Mouse (Mus musculus): ENCODE results near the gene Ntm. TPM values are rescaled to one million over a fixed set of nuclear protein-coding genes. Genes with fewer than 3 reads are reported as not detected.

Gene Ntm
- polyA plus RNA-seq, 1 experiment from 2014 or later = 48.5 TPM

DNA sequence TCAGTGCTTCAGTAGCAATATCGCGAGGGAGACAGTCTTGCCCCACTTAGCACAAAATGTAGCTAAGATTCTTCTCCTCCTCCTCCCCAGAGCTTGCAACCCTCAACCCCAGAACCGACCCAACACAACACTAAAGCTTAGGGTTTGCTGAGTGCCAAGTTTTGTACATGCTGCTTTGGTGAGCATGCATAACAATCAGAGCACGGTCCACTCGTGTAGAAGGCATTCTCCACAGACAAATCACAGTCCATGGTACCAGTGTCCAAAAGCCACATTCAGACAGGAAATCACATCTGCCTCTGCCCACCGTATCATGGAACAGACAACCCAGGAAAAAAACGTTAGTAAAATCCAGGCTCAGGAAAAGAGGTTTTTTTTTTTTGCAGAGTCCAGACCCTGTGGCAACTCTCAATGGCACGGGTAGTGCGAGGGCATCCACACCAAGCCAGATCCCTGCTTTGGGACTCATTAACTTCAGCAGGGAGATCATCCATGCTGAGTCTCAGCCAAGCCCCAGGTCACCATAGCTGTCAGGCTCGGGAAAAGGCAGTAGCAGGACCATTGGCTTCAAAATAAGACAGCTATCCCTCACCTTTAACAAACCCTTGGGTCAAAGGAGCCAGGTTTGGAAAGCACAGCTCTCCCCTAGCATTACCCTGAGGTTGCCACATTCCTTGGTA is 552.1 kb downstream of the Ntm start:
- Histone ChIP-seq H3K27me3 (ENCODE audit: control insufficient read depth, insufficient read depth, low read length) (peaks cover 15% of the 10 kb centered on the region), H3K36me3 (ENCODE audit: control insufficient read depth, insufficient read depth, low read length) (no peaks in the 10 kb centered on the region), H3K4me1 (ENCODE audit: control insufficient read depth, insufficient read depth, low read length) (0 out of 2 replicates have a peak, but pooled peaks cover 7% of the 10 kb centered on the region), H3K9ac (ENCODE audit: low read depth, low read length) (0 out of 2 replicates have a peak overlapping the region, but pooled peaks have one; percentile 66), H3K4me2 (replicated peaks; ENCODE audit: low read depth, low read length) (peak overlapping the region; percentile 89), H3K27ac (ENCODE audit: low read depth, low read length) (no peak overlapping the region), H3K9me3 (ENCODE audit: control insufficient read depth, low read length) (no peaks in the 10 kb centered on the region), H3K4me3 (ENCODE audit: low read length) (peak overlapping the region; percentile 55)
- WGBS = 44% methylated on average over 10 of the region's 10 CpGs
- ATAC-seq (ENCODE audit: low FRiP score, low TSS enrichment) = no peak; the same call in 1 of the 2 replicates

GRCm38 (mm10) chr9:29410284-29410683 is 552.7 kb downstream of the Ntm start:
- Histone ChIP-seq H3K27me3 (ENCODE audit: control insufficient read depth, insufficient read depth, low read length) (peaks cover 15% of the 10 kb centered on the region), H3K27ac (ENCODE audit: low read depth, low read length) (no peak overlapping the region), H3K9me3 (ENCODE audit: control insufficient read depth, low read length) (no peaks in the 10 kb centered on the region), H3K4me3 (ENCODE audit: low read length) (0 out of 2 replicates have a peak overlapping the region, but pooled peaks have one; percentile 55), H3K4me2 (replicated peaks; ENCODE audit: low read depth, low read length) (peak overlapping the region; percentile 89), H3K36me3 (ENCODE audit: control insufficient read depth, insufficient read depth, low read length) (no peaks in the 10 kb centered on the region), H3K4me1 (ENCODE audit: control insufficient read depth, insufficient read depth, low read length) (0 out of 2 replicates have a peak, but pooled peaks cover 7% of the 10 kb centered on the region), H3K9ac (ENCODE audit: low read depth, low read length) (no peak overlapping the region)
- WGBS = 78% methylated on average over 6 of the region's 6 CpGs
- ATAC-seq (ENCODE audit: low FRiP score, low TSS enrichment) = no peak

DNA sequence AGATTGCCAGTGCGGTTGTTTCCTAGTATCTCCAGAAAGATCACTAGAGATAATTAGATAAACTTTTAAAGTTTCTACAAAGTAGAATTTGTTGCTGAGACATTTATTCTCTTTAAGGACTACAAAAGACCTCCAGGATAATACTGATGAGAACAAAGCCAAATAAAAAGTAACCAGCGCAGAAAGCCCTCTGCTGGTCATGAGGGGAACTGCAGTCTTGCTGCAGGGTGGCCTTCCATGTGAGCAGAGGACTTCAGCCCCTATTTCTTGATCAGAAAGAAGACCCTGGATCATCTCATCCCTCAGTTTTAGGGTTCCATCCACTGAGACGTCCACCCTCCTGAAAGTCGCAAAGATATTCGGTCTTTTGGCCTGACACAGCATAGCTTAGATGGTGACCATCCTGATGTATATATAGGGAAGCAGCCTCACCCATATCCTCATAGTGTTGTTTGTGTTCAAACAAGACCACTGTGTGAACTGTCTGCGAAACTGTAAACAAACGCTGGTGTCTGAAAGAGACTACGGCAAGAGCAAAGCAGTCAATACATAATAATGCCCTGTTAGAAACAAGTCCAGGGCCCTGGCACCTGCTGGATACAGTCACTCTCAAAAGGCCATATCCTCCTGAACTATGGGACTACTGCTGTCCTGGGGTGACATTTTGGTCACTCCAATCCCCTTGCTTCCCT is 553.6 kb downstream of the Ntm start:
- no peaks in the 10 kb centered on the region for H3K36me3 ChIP-seq (ENCODE audit: control insufficient read depth, insufficient read depth, low read length)
- no peak overlapping the region for H3K9ac ChIP-seq (ENCODE audit: low read depth, low read length)
- H3K27me3 ChIP-seq (ENCODE audit: control insufficient read depth, insufficient read depth, low read length) = peaks cover 15% of the 10 kb centered on the region
- H3K27ac ChIP-seq (ENCODE audit: low read depth, low read length) = no peak overlapping the region
- no peak overlapping the region for H3K4me2 ChIP-seq (replicated peaks; ENCODE audit: low read depth, low read length)
- 0 out of 2 replicates have a peak, but pooled peaks cover 7% of the 10 kb centered on the region for H3K4me1 ChIP-seq (ENCODE audit: control insufficient read depth, insufficient read depth, low read length)
- H3K4me3 ChIP-seq (ENCODE audit: low read length) = no peak overlapping the region
- no peak for ATAC-seq (ENCODE audit: low FRiP score, low TSS enrichment)
- 55% methylated on average over 8 of the region's 8 CpGs for WGBS
- no peaks in the 10 kb centered on the region for H3K9me3 ChIP-seq (ENCODE audit: control insufficient read depth, low read length)

GRCm38 (mm10) chr9:29407954-29408353 is 555.0 kb downstream of the Ntm start:
- Histone ChIP-seq H3K36me3 (ENCODE audit: control insufficient read depth, insufficient read depth, low read length) (no peaks in the 10 kb centered on the region), H3K4me1 (ENCODE audit: control insufficient read depth, insufficient read depth, low read length) (0 out of 2 replicates have a peak, but pooled peaks cover 3% of the 10 kb centered on the region), H3K9me3 (ENCODE audit: control insufficient read depth, low read length) (no peaks in the 10 kb centered on the region), H3K4me2 (replicated peaks; ENCODE audit: low read depth, low read length) (no peak overlapping the region), H3K27ac (ENCODE audit: low read depth, low read length) (no peak overlapping the region), H3K27me3 (ENCODE audit: control insufficient read depth, insufficient read depth, low read length) (peaks cover 7% of the 10 kb centered on the region; the same call in 1 of the 2 replicates), H3K9ac (ENCODE audit: low read depth, low read length) (no peak overlapping the region), H3K4me3 (ENCODE audit: low read length) (no peak overlapping the region)
- ATAC-seq (ENCODE audit: low FRiP score, low TSS enrichment) = no peak

DNA sequence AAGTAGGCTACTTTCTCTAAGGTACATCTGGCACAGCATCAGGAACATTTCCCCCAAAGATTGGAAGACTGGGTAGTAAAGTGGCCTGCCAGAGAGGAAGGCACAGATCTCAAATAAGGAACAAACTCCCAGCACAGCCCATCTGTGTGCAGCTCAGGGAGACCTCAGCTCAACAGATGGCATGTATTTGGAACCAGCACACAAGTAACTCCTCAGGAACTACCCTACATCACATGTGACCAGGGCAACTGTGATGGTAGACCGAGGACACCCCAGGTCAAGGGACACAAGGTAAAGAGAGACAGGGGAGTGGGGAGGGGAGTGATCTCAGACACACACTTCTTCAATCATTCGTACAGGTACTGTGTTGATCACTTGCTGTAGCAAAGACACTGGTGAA is 556.0 kb downstream of the Ntm start:
- ATAC-seq (ENCODE audit: low FRiP score, low TSS enrichment) = no peak
- no peak overlapping the region for H3K4me3 ChIP-seq (ENCODE audit: low read length)
- no peaks in the 10 kb centered on the region for H3K9me3 ChIP-seq (ENCODE audit: control insufficient read depth, low read length)
- WGBS = 91% methylated on average over 2 of the region's 2 CpGs
- H3K4me2 ChIP-seq (replicated peaks; ENCODE audit: low read depth, low read length) = no peak overlapping the region
- H3K27me3 ChIP-seq (ENCODE audit: control insufficient read depth, insufficient read depth, low read length) = 0 out of 2 replicates have a peak, but pooled peaks cover 7% of the 10 kb centered on the region
- H3K36me3 ChIP-seq (ENCODE audit: control insufficient read depth, insufficient read depth, low read length) = no peaks in the 10 kb centered on the region
- no peak overlapping the region for H3K9ac ChIP-seq (ENCODE audit: low read depth, low read length)
- H3K27ac ChIP-seq (ENCODE audit: low read depth, low read length) = no peak overlapping the region
- 0 out of 2 replicates have a peak, but pooled peaks cover 3% of the 10 kb centered on the region for H3K4me1 ChIP-seq (ENCODE audit: control insufficient read depth, insufficient read depth, low read length)

GRCm38 (mm10) chr9:29406046-29406445 is 556.9 kb downstream of the Ntm start:
- no peaks in the 10 kb centered on the region for H3K36me3 ChIP-seq (ENCODE audit: control insufficient read depth, insufficient read depth, low read length)
- H3K9me3 ChIP-seq (ENCODE audit: control insufficient read depth, low read length) = no peaks in the 10 kb centered on the region
- 0 out of 2 replicates have a peak, but pooled peaks cover 3% of the 10 kb centered on the region for H3K4me1 ChIP-seq (ENCODE audit: control insufficient read depth, insufficient read depth, low read length)
- H3K9ac ChIP-seq (ENCODE audit: low read depth, low read length) = no peak overlapping the region
- no peak overlapping the region for H3K4me3 ChIP-seq (ENCODE audit: low read length)
- 0 out of 2 replicates have a peak, but pooled peaks cover 7% of the 10 kb centered on the region for H3K27me3 ChIP-seq (ENCODE audit: control insufficient read depth, insufficient read depth, low read length)
- ATAC-seq (ENCODE audit: low FRiP score, low TSS enrichment) = no peak
- no peak overlapping the region for H3K4me2 ChIP-seq (replicated peaks; ENCODE audit: low read depth, low read length)
- WGBS = 97% methylated on average over 1 of the region's 1 CpGs
- H3K27ac ChIP-seq (ENCODE audit: low read depth, low read length) = no peak overlapping the region

GRCm38 (mm10) chr9:29400151-29400550 is 562.8 kb downstream of the Ntm start:
- WGBS = 22% methylated on average over 8 of the region's 8 CpGs
- H3K36me3 ChIP-seq (ENCODE audit: control insufficient read depth, insufficient read depth, low read length) = no peaks in the 10 kb centered on the region
- H3K27ac ChIP-seq (ENCODE audit: low read depth, low read length) = no peak overlapping the region
- H3K9ac ChIP-seq (ENCODE audit: low read depth, low read length) = no peak overlapping the region
- no peak overlapping the region for H3K4me3 ChIP-seq (ENCODE audit: low read length)
- H3K9me3 ChIP-seq (ENCODE audit: control insufficient read depth, low read length) = no peaks in the 10 kb centered on the region
- H3K4me1 ChIP-seq (ENCODE audit: control insufficient read depth, insufficient read depth, low read length) = no peaks in the 10 kb centered on the region
- H3K4me2 ChIP-seq (replicated peaks; ENCODE audit: low read depth, low read length) = no peak overlapping the region
- ATAC-seq (ENCODE audit: low FRiP score, low TSS enrichment) = no peak
- no peaks in the 10 kb centered on the region for H3K27me3 ChIP-seq (ENCODE audit: control insufficient read depth, insufficient read depth, low read length)

DNA sequence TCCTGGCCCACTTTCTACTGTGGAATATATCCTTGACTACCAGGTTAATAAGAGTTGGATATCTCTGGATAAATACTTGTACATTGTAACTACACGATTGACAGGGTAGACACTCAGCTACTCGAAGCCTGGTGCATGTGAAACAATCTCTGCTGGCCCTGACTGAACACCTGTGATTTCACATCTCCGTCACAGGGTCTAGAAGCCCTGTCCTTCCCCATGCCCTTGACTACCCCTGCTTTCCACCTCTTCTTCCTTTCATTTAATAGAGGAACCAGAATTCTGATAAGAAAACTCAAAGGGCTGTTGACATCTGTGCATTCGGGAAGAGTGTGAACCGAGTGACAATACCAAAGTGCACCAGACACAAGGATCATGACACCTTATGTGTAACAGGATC is 566.8 kb downstream of the Ntm start:
- H3K27me3 ChIP-seq (ENCODE audit: control insufficient read depth, insufficient read depth, low read length) = no peaks in the 10 kb centered on the region
- no peak overlapping the region for H3K27ac ChIP-seq (ENCODE audit: low read depth, low read length)
- H3K4me2 ChIP-seq (replicated peaks; ENCODE audit: low read depth, low read length) = no peak overlapping the region
- ATAC-seq (ENCODE audit: low FRiP score, low TSS enrichment) = no peak
- no peak overlapping the region for H3K4me3 ChIP-seq (ENCODE audit: low read length)
- H3K4me1 ChIP-seq (ENCODE audit: control insufficient read depth, insufficient read depth, low read length) = no peaks in the 10 kb centered on the region
- H3K36me3 ChIP-seq (ENCODE audit: control insufficient read depth, insufficient read depth, low read length) = no peaks in the 10 kb centered on the region
- H3K9me3 ChIP-seq (ENCODE audit: control insufficient read depth, low read length) = no peaks in the 10 kb centered on the region
- H3K9ac ChIP-seq (ENCODE audit: low read depth, low read length) = no peak overlapping the region
- 85% methylated on average over 5 of the region's 5 CpGs for WGBS

GRCm38 (mm10) chr9:29393136-29393535 is 569.8 kb downstream of the Ntm start:
- H3K27ac ChIP-seq (ENCODE audit: low read depth, low read length) = no peak overlapping the region
- H3K36me3 ChIP-seq (ENCODE audit: control insufficient read depth, insufficient read depth, low read length) = no peaks in the 10 kb centered on the region
- H3K27me3 ChIP-seq (ENCODE audit: control insufficient read depth, insufficient read depth, low read length) = no peaks in the 10 kb centered on the region
- no peaks in the 10 kb centered on the region for H3K4me1 ChIP-seq (ENCODE audit: control insufficient read depth, insufficient read depth, low read length)
- H3K9ac ChIP-seq (ENCODE audit: low read depth, low read length) = no peak overlapping the region
- no peak for ATAC-seq (ENCODE audit: low FRiP score, low TSS enrichment)
- no peak overlapping the region for H3K4me3 ChIP-seq (ENCODE audit: low read length)
- no peaks in the 10 kb centered on the region for H3K9me3 ChIP-seq (ENCODE audit: control insufficient read depth, low read length)
- no peak overlapping the region for H3K4me2 ChIP-seq (replicated peaks; ENCODE audit: low read depth, low read length)
- 90% methylated on average over 4 of the region's 4 CpGs for WGBS

Measured in kidney, embryonic 14.5 days (tissue).